Mouse (Mus musculus): Measurements from ENCODE around the gene Stard9. TPM values are rescaled to one million over a fixed set of nuclear protein-coding genes. Genes with fewer than 3 reads are reported as not detected.

The Stard9 gene
- polyA plus RNA-seq, 1 experiment from 2014 or later = 6.3 TPM

- H3K36me3 ChIP-seq = peaks cover 37% of the 10 kb centered on the region
- ATAC-seq (ENCODE audit: low FRiP score) = no peak
- 93% methylated on average over 3 of the region's 3 CpGs for WGBS
Observed at GRCm38 (mm10) chr2:120710948-120711347, 82.0 kb downstream of the Stard9 start.

DNA sequence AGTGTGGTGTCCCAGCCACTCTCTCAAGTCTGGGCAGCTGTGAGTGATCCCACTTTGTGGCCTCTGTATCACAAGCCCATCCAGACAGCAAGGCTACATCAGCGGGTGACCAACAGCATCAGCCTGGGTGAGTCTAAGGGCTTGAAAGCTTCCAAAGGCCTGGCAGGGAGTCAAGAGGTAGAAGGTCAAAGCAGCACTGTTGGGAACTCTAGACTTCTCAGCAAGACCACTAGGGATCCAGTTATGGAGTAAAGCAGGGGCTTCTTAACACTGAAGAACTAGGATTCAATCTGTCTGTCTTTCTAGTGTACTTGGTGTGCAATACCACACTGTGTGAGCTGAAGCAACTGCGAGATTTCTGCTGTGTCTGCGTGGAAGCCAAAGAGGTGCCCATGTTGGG is 84.5 kb downstream of the Stard9 start:
- H3K27me3 ChIP-seq = no peaks in the 10 kb centered on the region
- 95% methylated on average over 3 of the region's 3 CpGs for WGBS
- H3K9me3 ChIP-seq (replicated peaks) = no peaks in the 10 kb centered on the region
- H3K4me2 ChIP-seq (replicated peaks) = no peak overlapping the region
- H3K4me3 ChIP-seq = no peak overlapping the region
- H3K4me1 ChIP-seq = no peaks in the 10 kb centered on the region
- no peak for ATAC-seq (ENCODE audit: low FRiP score)
- peaks cover 60% of the 10 kb centered on the region for H3K36me3 ChIP-seq
- H3K27ac ChIP-seq = no peak overlapping the region
- H3K9ac ChIP-seq = no peak overlapping the region

More at GRCm38 (mm10) chr2:120710948-120711347, 82.0 kb downstream of the Stard9 start:
- Histone ChIP-seq H3K4me1 (no peaks in the 10 kb centered on the region), H3K4me3 (no peak overlapping the region), H3K9me3 (replicated peaks) (no peaks in the 10 kb centered on the region), H3K27me3 (no peaks in the 10 kb centered on the region), H3K27ac (no peak overlapping the region), H3K4me2 (replicated peaks) (no peak overlapping the region), H3K9ac (no peak overlapping the region)

DNA sequence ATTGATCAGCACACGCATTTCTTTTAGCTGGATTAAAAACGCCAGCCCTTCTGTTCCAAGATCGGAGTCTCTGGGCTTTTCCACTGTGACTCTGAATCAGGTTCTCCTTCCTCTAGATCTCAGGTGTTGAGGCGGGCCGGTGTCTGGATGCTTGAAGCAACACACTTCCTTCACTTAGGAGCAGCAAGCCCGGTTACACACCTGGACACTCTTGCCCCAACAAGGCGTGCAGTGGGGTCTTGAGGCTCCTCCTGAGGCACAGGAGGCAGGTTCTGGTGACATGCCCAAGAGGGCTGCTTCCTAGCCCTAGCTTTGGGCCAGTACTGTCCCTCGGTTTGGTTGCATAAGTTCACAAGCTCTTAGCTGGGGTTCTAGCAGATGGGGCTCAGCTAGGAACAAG is 89.6 kb downstream of the Stard9 start:
- Histone ChIP-seq H3K9me3 (replicated peaks) (no peaks in the 10 kb centered on the region), H3K4me2 (replicated peaks) (no peak overlapping the region), H3K27ac (no peak overlapping the region), H3K9ac (no peak overlapping the region), H3K4me3 (no peak overlapping the region), H3K27me3 (no peaks in the 10 kb centered on the region), H3K36me3 (peaks cover 87% of the 10 kb centered on the region), H3K4me1 (no peaks in the 10 kb centered on the region)
- 93% methylated on average over 8 of the region's 8 CpGs for WGBS
- ATAC-seq (ENCODE audit: low FRiP score) = no peak

- Histone ChIP-seq H3K4me1 (no peaks in the 10 kb centered on the region), H3K36me3 (peaks cover 91% of the 10 kb centered on the region), H3K4me2 (replicated peaks) (no peak overlapping the region), H3K27ac (no peak overlapping the region), H3K9ac (no peak overlapping the region), H3K27me3 (no peaks in the 10 kb centered on the region), H3K9me3 (replicated peaks) (no peaks in the 10 kb centered on the region), H3K4me3 (no peak overlapping the region)
- 93% methylated on average over 6 of the region's 6 CpGs for WGBS
- no peak for ATAC-seq (ENCODE audit: low FRiP score)
Observed at GRCm38 (mm10) chr2:120720821-120721220, 91.9 kb downstream of the Stard9 start.

DNA sequence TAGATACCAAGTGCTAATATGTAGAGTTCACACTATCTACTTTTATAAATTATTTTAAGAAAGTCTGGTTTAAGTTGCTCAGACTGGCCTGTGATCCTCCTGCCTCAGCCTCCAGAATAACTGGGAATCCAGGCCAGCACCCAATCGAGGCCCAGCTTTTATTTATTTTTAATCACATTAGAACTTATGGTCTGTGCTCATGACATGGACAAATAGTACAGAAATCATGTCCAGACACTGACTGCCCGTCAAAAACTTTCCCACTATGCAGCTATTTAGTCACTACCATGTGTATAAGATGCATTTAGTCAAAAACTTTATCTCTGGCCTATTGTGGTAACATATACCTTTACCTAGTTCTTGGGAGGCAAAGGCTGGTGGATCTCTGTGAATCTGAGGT is 93.0 kb downstream of the Stard9 start:
- no peak overlapping the region for H3K9ac ChIP-seq
- no peak overlapping the region for H3K4me3 ChIP-seq
- H3K4me2 ChIP-seq (replicated peaks) = no peak overlapping the region
- H3K27me3 ChIP-seq = no peaks in the 10 kb centered on the region
- H3K9me3 ChIP-seq (replicated peaks) = no peaks in the 10 kb centered on the region
- no peak for ATAC-seq (ENCODE audit: low FRiP score)
- H3K4me1 ChIP-seq = no peaks in the 10 kb centered on the region
- WGBS = 99% methylated on average over 2 of the region's 2 CpGs
- no peak overlapping the region for H3K27ac ChIP-seq
- H3K36me3 ChIP-seq = peaks cover 94% of the 10 kb centered on the region

GRCm38 (mm10) chr2:120722491-120722890 is 93.6 kb downstream of the Stard9 start:
- H3K36me3 ChIP-seq = peaks cover 94% of the 10 kb centered on the region
- no peak overlapping the region for H3K27ac ChIP-seq
- no peak for ATAC-seq (ENCODE audit: low FRiP score)
- no peaks in the 10 kb centered on the region for H3K27me3 ChIP-seq
- H3K9me3 ChIP-seq (replicated peaks) = no peaks in the 10 kb centered on the region
- H3K9ac ChIP-seq = no peak overlapping the region
- H3K4me1 ChIP-seq = no peaks in the 10 kb centered on the region
- H3K4me2 ChIP-seq (replicated peaks) = no peak overlapping the region
- WGBS = 81% methylated on average over 8 of the region's 8 CpGs
- H3K4me3 ChIP-seq = no peak overlapping the region

DNA sequence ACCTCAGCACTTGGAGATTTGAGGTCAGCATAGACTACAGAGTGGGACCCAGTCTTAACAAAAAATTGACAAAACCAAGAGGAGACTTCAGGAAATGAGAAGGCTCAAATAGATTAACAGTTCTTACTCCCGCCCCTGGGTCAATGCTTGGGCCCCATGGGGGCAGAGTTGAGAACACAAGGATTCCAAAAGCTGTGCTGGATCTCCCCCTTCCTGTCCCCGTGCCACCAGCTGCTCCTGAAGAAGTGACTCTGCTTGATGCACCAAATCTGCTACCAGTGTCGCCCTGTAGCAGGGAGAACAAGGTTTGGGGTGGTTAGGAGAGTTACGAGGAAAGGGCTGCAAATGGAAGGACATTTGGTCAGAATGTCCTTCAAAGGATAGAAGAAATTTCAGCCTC is 94.7 kb downstream of the Stard9 start:
- peaks cover 6% of the 10 kb centered on the region for H3K4me1 ChIP-seq
- peaks cover 93% of the 10 kb centered on the region for H3K36me3 ChIP-seq
- no peak overlapping the region for H3K9ac ChIP-seq
- no peaks in the 10 kb centered on the region for H3K9me3 ChIP-seq (replicated peaks)
- WGBS = 76% methylated on average over 4 of the region's 4 CpGs
- H3K27ac ChIP-seq = no peak overlapping the region
- H3K27me3 ChIP-seq = no peaks in the 10 kb centered on the region
- no peak for ATAC-seq (ENCODE audit: low FRiP score)
- H3K4me3 ChIP-seq = no peak overlapping the region
- H3K4me2 ChIP-seq (replicated peaks) = no peak overlapping the region

DNA sequence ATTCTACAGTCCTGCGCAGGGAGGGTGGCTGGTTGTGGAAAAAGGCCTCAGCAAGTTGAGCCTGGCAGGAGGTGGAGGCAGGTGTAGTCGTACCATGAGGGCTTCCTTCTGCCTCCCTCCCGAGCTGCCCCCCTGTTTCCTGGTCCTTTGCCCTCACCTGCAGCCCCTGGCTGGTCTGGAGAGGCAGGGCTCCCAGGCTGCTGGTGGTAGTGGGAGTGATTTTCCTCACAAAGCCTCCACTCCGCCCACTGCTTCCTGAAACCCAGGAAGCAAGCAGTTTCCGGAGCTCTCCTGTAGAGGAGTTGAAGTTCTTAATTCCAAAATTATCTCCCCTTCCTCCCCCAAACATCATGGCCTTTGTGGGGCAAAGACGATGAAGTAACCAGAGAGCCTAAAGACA is 95.3 kb downstream of the Stard9 start:
- H3K4me3 ChIP-seq = no peak overlapping the region
- no peak overlapping the region for H3K4me2 ChIP-seq (replicated peaks)
- H3K9ac ChIP-seq = no peak overlapping the region
- H3K27ac ChIP-seq = no peak overlapping the region
- 84% methylated on average over 6 of the region's 6 CpGs for WGBS
- no peak for ATAC-seq (ENCODE audit: low FRiP score)
- peaks cover 11% of the 10 kb centered on the region for H3K4me1 ChIP-seq
- H3K36me3 ChIP-seq = peaks cover 89% of the 10 kb centered on the region
- no peaks in the 10 kb centered on the region for H3K27me3 ChIP-seq
- no peaks in the 10 kb centered on the region for H3K9me3 ChIP-seq (replicated peaks)

GRCm38 (mm10) chr2:120729775-120730585 is 101.1 kb downstream of the Stard9 start:
- no peak for ATAC-seq (ENCODE audit: low FRiP score)
- WGBS = 10% methylated on average over 23 of the region's 23 CpGs
- peak overlapping the region; percentile 98 for H3K9ac ChIP-seq
- peak overlapping the region; percentile 92 for H3K4me3 ChIP-seq
- H3K4me1 ChIP-seq = peaks cover 26% of the 10 kb centered on the region
- no peaks in the 10 kb centered on the region for H3K9me3 ChIP-seq (replicated peaks)
- peaks cover 37% of the 10 kb centered on the region for H3K36me3 ChIP-seq
- no peak overlapping the region for H3K27ac ChIP-seq
- peak overlapping the region; percentile 95 for H3K4me2 ChIP-seq (replicated peaks)
- no peaks in the 10 kb centered on the region for H3K27me3 ChIP-seq

DNA sequence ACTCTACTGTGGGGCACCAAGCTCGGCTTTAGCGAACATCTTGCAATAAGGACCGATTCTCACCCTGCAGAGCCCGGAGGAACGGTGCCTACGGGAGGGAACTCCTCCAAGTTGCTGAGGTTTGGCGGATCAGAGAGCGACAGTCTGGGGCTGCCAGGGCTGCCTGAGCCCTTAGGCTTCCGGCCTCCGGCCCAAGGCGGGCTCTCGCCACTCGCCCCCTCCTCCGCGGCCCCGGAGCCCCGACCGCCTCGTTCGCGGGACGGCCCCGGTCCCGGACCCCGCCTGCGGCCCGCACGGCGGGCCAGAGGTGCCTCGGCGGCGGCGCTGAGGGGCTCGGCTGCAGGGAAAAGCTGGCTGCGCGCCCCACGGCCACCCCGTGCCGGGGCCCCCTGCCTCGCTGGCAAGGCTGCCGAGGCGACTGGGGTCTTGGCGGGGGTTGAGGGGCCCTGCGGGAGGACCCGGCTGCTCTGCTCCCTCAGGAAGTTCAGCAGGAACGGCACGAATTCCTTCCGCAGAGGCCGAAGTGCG is 101.8 kb downstream of the Stard9 start:
- peak overlapping the region; percentile 93 for H3K27ac ChIP-seq
- WGBS = 2% methylated on average over 37 of the region's 50 CpGs
- H3K36me3 ChIP-seq = peaks cover 30% of the 10 kb centered on the region
- H3K4me3 ChIP-seq = peak overlapping the region; percentile 92
- ATAC-seq (ENCODE audit: low FRiP score) = no peak; the same call in none of the 2 replicates
- no peaks in the 10 kb centered on the region for H3K9me3 ChIP-seq (replicated peaks)
- peaks cover 26% of the 10 kb centered on the region for H3K4me1 ChIP-seq
- peak overlapping the region; percentile 95 for H3K4me2 ChIP-seq (replicated peaks)
- peak overlapping the region; percentile 98 for H3K9ac ChIP-seq
- H3K27me3 ChIP-seq = no peaks in the 10 kb centered on the region

DNA sequence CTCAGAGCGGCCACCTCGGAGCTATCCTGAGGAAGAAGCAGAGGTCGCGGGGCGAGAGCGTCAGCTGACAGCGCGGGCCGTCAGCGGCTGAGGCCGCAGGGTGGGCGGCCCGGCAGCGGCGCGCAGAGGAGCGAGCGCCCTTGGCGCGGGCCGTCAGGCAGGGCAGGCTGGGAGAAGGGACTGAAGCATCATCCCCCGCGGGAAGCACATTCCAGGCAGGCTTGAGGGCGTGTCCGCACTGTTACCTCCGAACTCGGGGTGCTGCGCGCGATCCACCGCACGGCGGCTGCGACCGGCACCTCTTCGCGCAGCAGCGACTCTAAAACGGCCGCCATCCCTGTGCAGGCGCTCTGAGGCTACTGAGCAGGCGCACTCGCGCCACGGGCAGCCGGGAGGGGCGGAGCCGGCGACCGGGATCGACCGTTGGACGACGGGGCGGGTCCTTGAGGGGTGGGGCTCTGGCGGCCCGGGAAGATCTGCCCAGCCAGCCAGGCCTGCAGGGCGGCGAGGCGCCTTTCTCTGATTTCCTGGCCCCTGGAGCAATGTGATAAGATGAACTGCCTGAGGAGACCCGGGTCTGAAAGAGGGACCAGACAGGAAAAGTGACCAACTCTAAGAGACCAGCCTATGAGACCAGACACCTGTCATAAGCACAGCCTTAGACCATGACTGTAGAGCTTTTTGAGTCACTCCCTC is 102.4 kb downstream of the Stard9 start:
- Histone ChIP-seq H3K9me3 (replicated peaks) (no peaks in the 10 kb centered on the region), H3K27me3 (no peaks in the 10 kb centered on the region), H3K4me1 (peaks cover 26% of the 10 kb centered on the region), H3K27ac (peak overlapping the region; percentile 93), H3K4me3 (peak overlapping the region; percentile 92), H3K9ac (peak overlapping the region; percentile 98), H3K36me3 (peaks cover 24% of the 10 kb centered on the region), H3K4me2 (replicated peaks) (peak overlapping the region; percentile 95)
- ATAC-seq (ENCODE audit: low FRiP score) = peak; percentile 98
- under 1% methylated on average over 52 of the region's 61 CpGs for whole genome bisulfite sequencing

DNA sequence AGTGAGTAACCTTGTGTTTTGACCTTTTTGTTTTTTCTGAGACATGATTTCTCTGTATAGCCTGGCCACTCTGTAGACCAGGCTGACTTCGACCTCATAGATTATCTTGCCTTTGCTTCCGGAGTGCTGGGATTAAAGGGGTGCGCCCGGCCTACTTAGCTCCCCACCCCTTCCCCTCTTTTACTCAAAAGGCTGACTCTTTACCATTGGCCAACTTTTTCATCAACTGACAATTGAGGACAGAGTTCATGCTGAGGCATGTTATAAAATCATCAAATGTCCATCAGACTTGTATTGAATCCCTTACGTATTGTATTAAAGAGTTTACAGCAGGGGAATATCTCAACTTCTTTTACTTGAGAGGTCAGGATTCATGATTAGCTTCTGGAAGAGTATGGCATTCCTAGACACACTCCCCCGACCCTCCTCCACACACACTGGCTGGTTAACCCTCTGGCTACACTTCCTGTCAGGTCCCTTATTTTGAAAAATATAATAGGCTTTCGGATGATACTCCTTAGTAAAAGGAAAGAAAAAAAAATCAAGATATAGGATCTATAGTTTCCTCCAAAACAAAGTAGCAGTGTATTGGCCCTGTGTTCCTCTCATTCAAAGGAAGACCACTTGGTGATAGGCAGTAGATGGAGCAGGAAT is 103.1 kb downstream of the Stard9 start:
- peaks cover 26% of the 10 kb centered on the region for H3K4me1 ChIP-seq
- no peak overlapping the region for H3K9ac ChIP-seq
- no peak for ATAC-seq (ENCODE audit: low FRiP score)
- H3K4me3 ChIP-seq = peak overlapping the region; percentile 92
- H3K36me3 ChIP-seq = peaks cover 17% of the 10 kb centered on the region
- H3K4me2 ChIP-seq (replicated peaks) = peak overlapping the region; percentile 95
- H3K27me3 ChIP-seq = no peaks in the 10 kb centered on the region
- H3K27ac ChIP-seq = peak overlapping the region; percentile 93; the same call in 1 of the 2 replicates
- no peaks in the 10 kb centered on the region for H3K9me3 ChIP-seq (replicated peaks)
- WGBS = 42% methylated on average over 7 of the region's 7 CpGs

All from hindbrain, embryonic 12.5 days (tissue).